Mouse (Mus musculus) MEL (cell line): ENCODE measurements at regions not wholly inside any gene's neighbourhood (a gene's known extent, or its start where the extent isn't known, plus 50 kb on each side); places are given as distances from the start of the nearest gene placed in this dataset.

ENCODE experiments used
- DNase-seq: peaks from one replicate; pipeline ENCODE4 v3.0.0; 2011; ENCODE audit warnings: low read depth, low spot score
- H3K27ac ChIP-seq: 2 replicates; pipeline ENCODE4 v1.5.1; 2012; ENCODE audit warnings: low read depth, mild to moderate bottlenecking, control low read depth, low read length, moderate library complexity; ENCODE audit not compliant: control insufficient read depth
- H3K27me3 ChIP-seq, 2 experiments: fragments of 150-350 bp in 1 of 2; sonication (generic) in 1 of 2; 2 replicates each; pipeline ENCODE4 v1.6.1; 2012; ENCODE audit warnings: low read length in 2 of 2, mild to moderate bottlenecking in 2 of 2, improper control_type of control experiment in 1 of 2, moderate library complexity in 1 of 2; ENCODE audit not compliant: insufficient read depth in 2 of 2, control insufficient read depth in 1 of 2
- H3K36me3 ChIP-seq, 2 experiments: 2 replicates each; pipeline ENCODE4 v1.6.1; 2012 to 2014; ENCODE audit warnings: low read length in 2 of 2, improper control_type of control experiment in 1 of 2, inconsistent platforms in 1 of 2, mild to moderate bottlenecking in 1 of 2; ENCODE audit not compliant: insufficient read depth in 2 of 2, control insufficient read depth in 1 of 2
- H3K4me1 ChIP-seq, 2 experiments: fragments of 150-350 bp in 1 of 2; sonication (generic) in 1 of 2; 2 replicates each; pipeline ENCODE4 v1.6.1; 2012; ENCODE audit warnings: low read length in 2 of 2, improper control_type of control experiment in 1 of 2, mild to moderate bottlenecking in 1 of 2; ENCODE audit not compliant: insufficient read depth in 2 of 2, control insufficient read depth in 1 of 2
- H3K4me3 ChIP-seq, 2 experiments: fragments of 150-350 bp in 1 of 2; sonication (generic) in 1 of 2; 2 replicates each; pipeline ENCODE4 v1.5.1; 2012; ENCODE audit warnings: low read depth in 2 of 2, low read length in 2 of 2, mild to moderate bottlenecking in 2 of 2, moderate library complexity in 2 of 2, control low read depth in 1 of 2, improper control_type of control experiment in 1 of 2; ENCODE audit not compliant: control insufficient read depth in 1 of 2, insufficient read depth in 1 of 2
- H3K79me2 ChIP-seq: 2 replicates; pipeline ENCODE4 v1.6.1; 2012; ENCODE audit warnings: mild to moderate bottlenecking, low read length, moderate library complexity; ENCODE audit not compliant: control insufficient read depth, poor library complexity, insufficient read depth
- H3K9ac ChIP-seq: 2 replicates; pipeline ENCODE4 v1.6.1; 2012; ENCODE audit warnings: low read depth, mild to moderate bottlenecking, control low read depth, low read length, moderate library complexity; ENCODE audit not compliant: control insufficient read depth, poor library complexity, severe bottlenecking
- H3K9me3 ChIP-seq: fragments of 150-350 bp; sonication (generic); replicated peaks from 2 replicates; pipeline ENCODE4 v1.6.1; 2012; ENCODE audit warnings: mild to moderate bottlenecking, low read length, improper control_type of control experiment, moderate library complexity; ENCODE audit not compliant: insufficient read depth
- BHLHE40 ChIP-seq: IDR thresholded peaks from 2 replicates; pipeline ENCODE4 v1.6.1; 2012; ENCODE audit warnings: low read depth, mild to moderate bottlenecking, inconsistent platforms, low read length, improper control_type of control experiment, borderline replicate concordance
- CHD1 ChIP-seq: IDR thresholded peaks from 2 replicates; pipeline ENCODE4 v1.6.1; 2012; ENCODE audit warnings: low read depth, mild to moderate bottlenecking, inconsistent platforms, low read length, improper control_type of control experiment
- E2F4 ChIP-seq: IDR thresholded peaks from 2 replicates; pipeline ENCODE4 v1.6.1; 2011; ENCODE audit warnings: low read depth, low read length, improper control_type of control experiment, borderline replicate concordance
- ELF1 ChIP-seq: IDR thresholded peaks from 2 replicates; pipeline ENCODE4 v1.6.1; 2014; ENCODE audit warnings: low read depth, mild to moderate bottlenecking, inconsistent platforms, low read length, improper control_type of control experiment, moderate library complexity
- GABPA ChIP-seq: IDR thresholded peaks from 2 replicates; pipeline ENCODE4 v1.6.1; 2012; ENCODE audit warnings: low read depth, mild to moderate bottlenecking, inconsistent platforms, low read length, improper control_type of control experiment, moderate library complexity
- GATA1 ChIP-seq: IDR thresholded peaks from 2 replicates; pipeline ENCODE4 v1.6.1; 2011; ENCODE audit warnings: low read depth, low read length, improper control_type of control experiment
- KAT2A ChIP-seq: conservative IDR thresholded peaks from 2 replicates; pipeline ENCODE4 v1.6.1; 2012; ENCODE audit warnings: low read depth, low read length, improper control_type of control experiment, inconsistent platforms
- MAFK ChIP-seq: IDR thresholded peaks from 2 replicates; pipeline ENCODE4 v1.6.1; 2011; ENCODE audit warnings: low read depth, mild to moderate bottlenecking, low read length, improper control_type of control experiment, borderline replicate concordance
- MAX ChIP-seq: IDR thresholded peaks from 2 replicates; pipeline ENCODE4 v1.6.1; 2011; ENCODE audit warnings: low read length, improper control_type of control experiment
- MAZ ChIP-seq: IDR thresholded peaks from 2 replicates; pipeline ENCODE4 v1.6.1; 2012; ENCODE audit warnings: low read depth, mild to moderate bottlenecking, inconsistent platforms, low read length, improper control_type of control experiment
- MYB ChIP-seq: IDR thresholded peaks from 2 replicates; pipeline ENCODE4 v1.6.1; 2011; ENCODE audit warnings: mild to moderate bottlenecking, low read depth, low read length, improper control_type of control experiment
- NELFE ChIP-seq: IDR thresholded peaks from 2 replicates; pipeline ENCODE4 v1.6.1; 2011; ENCODE audit warnings: low read depth, low read length, improper control_type of control experiment
- NRF1 ChIP-seq: IDR thresholded peaks from 2 replicates; pipeline ENCODE4 v1.6.1; 2014; ENCODE audit warnings: low read depth, mild to moderate bottlenecking, inconsistent platforms, low read length, improper control_type of control experiment, moderate library complexity; ENCODE audit not compliant: poor library complexity, insufficient read depth, severe bottlenecking
- POLR2A ChIP-seq, 2 experiments: IDR thresholded peaks; 2 replicates each; pipeline ENCODE4 v1.6.1; 2011 to 2012; ENCODE audit warnings: low read length in 2 of 2, mild to moderate bottlenecking in 2 of 2, control low read depth in 1 of 2, improper control_type of control experiment in 1 of 2, low read depth in 1 of 2, moderate library complexity in 1 of 2; ENCODE audit not compliant: control insufficient read depth in 1 of 2, insufficient read depth in 1 of 2, poor library complexity in 1 of 2
- POLR2AphosphoS2 ChIP-seq: IDR thresholded peaks from 2 replicates; pipeline ENCODE4 v1.6.1; 2011; ENCODE audit warnings: low read length, improper control_type of control experiment
- RAD21 ChIP-seq: IDR thresholded peaks from 2 replicates; pipeline ENCODE4 v1.6.1; 2011; ENCODE audit warnings: mild to moderate bottlenecking, low read depth, low read length, improper control_type of control experiment
- RCOR1 ChIP-seq: IDR thresholded peaks from 2 replicates; pipeline ENCODE4 v1.6.1; 2012; ENCODE audit warnings: low read depth, mild to moderate bottlenecking, inconsistent platforms, low read length, improper control_type of control experiment
- SIN3A ChIP-seq: IDR thresholded peaks from 2 replicates; pipeline ENCODE4 v1.6.1; 2012; ENCODE audit warnings: low read length, improper control_type of control experiment, inconsistent platforms
- SMC3 ChIP-seq: IDR thresholded peaks from 2 replicates; pipeline ENCODE4 v1.6.1; 2011; ENCODE audit warnings: low read depth, low read length, improper control_type of control experiment
- UBTF ChIP-seq: IDR thresholded peaks from 2 replicates; pipeline ENCODE4 v1.6.1; 2012; ENCODE audit warnings: low read depth, mild to moderate bottlenecking, inconsistent platforms, low read length, improper control_type of control experiment, moderate library complexity, borderline replicate concordance; ENCODE audit not compliant: insufficient read depth
- ZC3H11A ChIP-seq: IDR thresholded peaks from 2 replicates; pipeline ENCODE4 v1.6.1; 2012; ENCODE audit warnings: low read depth, mild to moderate bottlenecking, inconsistent platforms, low read length, improper control_type of control experiment
- ZMIZ1 ChIP-seq: IDR thresholded peaks from 2 replicates; pipeline ENCODE4 v1.6.1; 2012; ENCODE audit warnings: low read depth, mild to moderate bottlenecking, inconsistent platforms, low read length, improper control_type of control experiment, moderate library complexity
- ZNF384 ChIP-seq: IDR thresholded peaks from 2 replicates; pipeline ENCODE4 v1.6.1; 2012; ENCODE audit warnings: low read depth, mild to moderate bottlenecking, inconsistent platforms, low read length, improper control_type of control experiment

DNA sequence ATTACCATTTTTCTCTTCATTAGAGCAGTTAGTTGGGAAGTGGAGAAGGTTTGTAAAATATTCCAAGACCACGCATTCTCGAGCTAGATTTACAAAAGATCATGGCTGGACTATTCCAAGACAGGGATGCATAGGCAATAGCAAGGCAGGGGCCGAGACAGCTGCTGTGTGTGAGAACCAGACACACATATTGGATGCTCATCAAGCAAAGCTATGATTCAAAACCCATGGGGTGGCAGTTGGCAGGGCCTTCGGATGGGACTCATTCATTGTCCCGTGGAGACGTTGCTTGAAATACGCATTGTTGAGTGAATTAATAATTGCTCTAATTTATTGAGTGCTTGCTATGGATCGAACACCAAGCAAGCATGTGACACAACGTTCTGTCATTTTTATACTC lies 239.6 kb downstream of the Epha4 start:
- Histone ChIP-seq H3K79me2 (no peaks in the 10 kb centered on the region), H3K27ac (no peak overlapping the region), H3K4me1 (no peaks in the 10 kb centered on the region), H3K27me3 (no peaks in the 10 kb centered on the region), H3K4me3 (no peak overlapping the region), H3K36me3 (no peaks in the 10 kb centered on the region), H3K9me3 (no peaks in the 10 kb centered on the region), H3K9ac (no peak overlapping the region)
- TF ChIP-seq ZMIZ1, result no peak
- no peak for TF ChIP-seq MAFK
- TF ChIP-seq BHLHE40, result no peak
- TF ChIP-seq E2F4, result no peak
- no peak for TF ChIP-seq ZNF384
- no peak for TF ChIP-seq ZC3H11A
- no peak for TF ChIP-seq CHD1
- no peak for TF ChIP-seq MYB
- no peak for TF ChIP-seq KAT2A
- no peak for TF ChIP-seq GABPA
- no peak for TF ChIP-seq RAD21
- TF ChIP-seq NELFE, result no peak
- no peak for TF ChIP-seq RCOR1
- TF ChIP-seq UBTF, result no peak
- no peak for TF ChIP-seq POLR2A (IDR thresholded peaks at IDR 0.05; ENCODE audit: control insufficient read depth in 1 of 2, insufficient read depth in 1 of 2, low read depth in 1 of 2, low read length in 2 of 2, poor library complexity in 1 of 2)
- no peak for TF ChIP-seq NRF1
- DNase-seq, result no peak

- Histone ChIP-seq H3K4me3 (no peak overlapping the region), H3K27me3 (no peaks in the 10 kb centered on the region), H3K9ac (no peak overlapping the region), H3K27ac (no peak overlapping the region), H3K4me1 (no peaks in the 10 kb centered on the region), H3K36me3 (no peaks in the 10 kb centered on the region), H3K9me3 (no peaks in the 10 kb centered on the region), H3K79me2 (no peaks in the 10 kb centered on the region)
- no peak for DNase-seq
- TF ChIP-seq UBTF (no peak), MAX (no peak), GATA1 (no peak), SIN3A (no peak), SMC3 (no peak), RCOR1 (no peak), ELF1 (no peak), MAFK (no peak), NRF1 (no peak), MAZ (no peak), E2F4 (no peak), POLR2AphosphoS2 (no peak)
Measured at GRCm38 (mm10) chr1:77279566-77279965, 235.3 kb downstream of the Epha4 start.
